ENCODE assay signal across 12 mouse cellular contexts in genomic region chr3:89799476-89799875, GRCm38 (mm10). TPM values are rescaled to one million over a fixed set of nuclear protein-coding genes. Genes with fewer than 3 reads are reported as not detected.
DNase-seq lines count a peak whose midpoint lies in the region; ATAC-seq and TF ChIP-seq lines count a peak whose summit lies in the region.
"Had no signal": no experiment of that assay in that cellular context is flagged by ENCODE, and none has a peak within 500 bp of the region (broad histone marks: within the 10 kb centered on the region; RNA-seq: fewer than 3 reads in every experiment).

No protein-coding gene starts in this region.

- WGBS in heart, embryonic 13.5 days: 3% methylated on average over 13 of the region's 13 CpGs
- 12% methylated on average over 13 of the region's 13 CpGs for WGBS in liver, embryonic 12.5 days (ENCODE audit: insufficient replicate concordance)

- no peak overlapping the region for H3K27ac ChIP-seq in heart, embryonic 13.5 days (replicated peaks)
- H3K27ac ChIP-seq in liver, embryonic 12.5 days: no peak overlapping the region
- H3K27ac ChIP-seq: embryonic facial prominence, embryonic 15.5 days had no signal

- no peak for ATAC-seq in heart, embryonic 13.5 days (ENCODE audit: extremely low read depth, insufficient number of reproducible peaks, low FRiP score, low TSS enrichment)
- ATAC-seq in liver, embryonic 12.5 days: peak; percentile 18; the same call in 1 of the 2 replicates

- H3K4me1 ChIP-seq in heart, embryonic 13.5 days: 0 out of 2 replicates have a peak, but pooled peaks cover 6% of the 10 kb centered on the region
- peaks cover 79% of the 10 kb centered on the region for H3K4me1 ChIP-seq in E14TG2a.4 (replicated peaks; ENCODE audit: low read depth, low read length)
- peaks cover 4% of the 10 kb centered on the region; the same call in 1 of the 2 replicates for H3K4me1 ChIP-seq in liver, embryonic 12.5 days
- H3K4me1 ChIP-seq: embryonic facial prominence, embryonic 15.5 days had no signal

- H3K4me2 ChIP-seq in heart, embryonic 13.5 days: peak overlapping the region; percentile 69
- peak overlapping the region; percentile 27 for H3K4me2 ChIP-seq in liver, embryonic 12.5 days
- H3K4me2 ChIP-seq: embryonic facial prominence, embryonic 15.5 days had no signal

- no peak for TF ChIP-seq CTCF in E14TG2a.4 (conservative IDR thresholded peaks at IDR 0.05; ENCODE audit: low read length)

- H3K36me3 ChIP-seq in heart, embryonic 13.5 days: no peaks in the 10 kb centered on the region
- H3K36me3 ChIP-seq in E14TG2a.4 (ENCODE audit: insufficient read depth, low read length): no peaks in the 10 kb centered on the region
- no peaks in the 10 kb centered on the region for H3K36me3 ChIP-seq in liver, embryonic 12.5 days
- H3K36me3 ChIP-seq: embryonic facial prominence, embryonic 15.5 days; G1E had no signal

- H3K9ac ChIP-seq in heart, embryonic 13.5 days: peak overlapping the region; percentile 73
- no peak overlapping the region for H3K9ac ChIP-seq in liver, embryonic 12.5 days
- H3K9ac ChIP-seq: embryonic facial prominence, embryonic 15.5 days had no signal

- H3K4me3 ChIP-seq in heart, embryonic 13.5 days: peak overlapping the region; percentile 40
- peak overlapping the region; percentile 69 for H3K4me3 ChIP-seq in E14TG2a.4 (replicated peaks; ENCODE audit: low read length)
- no peak overlapping the region for H3K4me3 ChIP-seq in liver, embryonic 12.5 days
- H3K4me3 ChIP-seq: embryonic facial prominence, embryonic 15.5 days had no signal

- DNase-seq in heart, adult 8-10 months (ENCODE audit: low spot score): no peak
- peak; percentile 48 for DNase-seq in embryo, embryonic 9.5 days (ENCODE audit: extremely low spot score)
- DNase-seq in spleen, postnatal 14 days (ENCODE audit: low spot score in 2 of 2): no peak
- no peak for DNase-seq in Muller cell, postnatal 12 days (ENCODE audit: inconsistent ontology term)
- DNase-seq in left cerebral cortex, adult 18-20 months (ENCODE audit: low spot score in 2 of 2): no peak
- DNase-seq: gastrocnemius, postnatal 36 days; layer of hippocampus, postnatal 36 days had no signal

- H3K27me3 ChIP-seq in heart, embryonic 13.5 days (replicated peaks): no peaks in the 10 kb centered on the region
- H3K27me3 ChIP-seq in E14TG2a.4 (ENCODE audit: insufficient read depth, low read length): no peaks in the 10 kb centered on the region
- 0 out of 2 replicates have a peak, but pooled peaks cover 3% of the 10 kb centered on the region for H3K27me3 ChIP-seq in liver, embryonic 12.5 days (replicated peaks)
- H3K27me3 ChIP-seq: embryonic facial prominence, embryonic 15.5 days had no signal

- H3K9me3 ChIP-seq in heart, embryonic 13.5 days: no peaks in the 10 kb centered on the region
- no peaks in the 10 kb centered on the region for H3K9me3 ChIP-seq in E14TG2a.4 (ENCODE audit: low read length)
- no peaks in the 10 kb centered on the region for H3K9me3 ChIP-seq in liver, embryonic 12.5 days (replicated peaks)
- H3K9me3 ChIP-seq: embryonic facial prominence, embryonic 15.5 days; G1E had no signal

RNA-seq across cellular contexts. Expression of gene Ube2q1, which starts 26.1 kb away (rescaled TPM):
- 8.2 and 8.4 TPM in 2 replicates for polyA plus RNA-seq in heart, embryonic 13.5 days (2015; fragmentation: Nextera tagmentation; extraction: Ambion mirVana)
- total RNA-seq in heart, adult 8-10 months (2022): 10 to 100 TPM; 21.6 to 25.2 (median 23.0) TPM
- polyA plus RNA-seq in liver, embryonic 12.5 days (2016; fragmentation: Nextera tagmentation; extraction: Ambion mirVana): 8.4 and 9.7 TPM in 2 replicates
- 10 to 100 TPM; 86.0 to 90.3 TPM for total RNA-seq in left cerebral cortex, adult 18-20 months (2021)

RNA-seq across cellular contexts. Expression of gene She, which starts 31.7 kb away (rescaled TPM):
- polyA plus RNA-seq in heart, embryonic 13.5 days (2015; fragmentation: Nextera tagmentation; extraction: Ambion mirVana): 6.2 and 6.8 TPM in 2 replicates
- total RNA-seq in heart, adult 8-10 months (2022): 10 to 100 TPM in 3 of 4 experiments, 1 to 10 TPM in 1; 8.5 to 14.1 (median 12.4) TPM
- polyA plus RNA-seq in liver, embryonic 12.5 days (2016; fragmentation: Nextera tagmentation; extraction: Ambion mirVana): 2.9 and 3.1 TPM in 2 replicates
- 1 to 10 TPM; 3.0 to 3.8 TPM for total RNA-seq in left cerebral cortex, adult 18-20 months (2021)
- total RNA-seq: G1E had no signal
- polyA plus RNA-seq: G1E had no signal

RNA-seq across cellular contexts. Expression of gene Chrnb2, which starts 35.0 kb away (rescaled TPM):
- 0.18 and 0.44 TPM in 2 replicates for polyA plus RNA-seq in heart, embryonic 13.5 days (2015; fragmentation: Nextera tagmentation; extraction: Ambion mirVana)
- under 1 TPM; 0.11 to 0.22 (median 0.16) TPM for total RNA-seq in heart, adult 8-10 months (2022)
- polyA plus RNA-seq in liver, embryonic 12.5 days (2016; fragmentation: Nextera tagmentation; extraction: Ambion mirVana): 0.26 and 0.31 TPM in 2 replicates
- 10 to 100 TPM; 28.6 to 30.0 TPM for total RNA-seq in left cerebral cortex, adult 18-20 months (2021)

Comparison
In these comparisons a context has a peak if more than half of its experiments do, and no peak if none do; other contexts are left out.
1. RNA of gene Chrnb2, which starts 35.0 kb away (total RNA-seq): 28.6 to 30.0 TPM in left cerebral cortex, adult 18-20 months; 0.11 to 0.22 TPM in heart, adult 8-10 months; every median in the first group is over 10 times any median in the second.